Mouse (Mus musculus): ENCODE results near the gene Rapgef4. TPM values are rescaled to one million over a fixed set of nuclear protein-coding genes. Genes with fewer than 3 reads are reported as not detected.
A peak's percentile ranks its signal among the peaks of the same experiment; 100 is the strongest.

The Rapgef4 gene
- total RNA-seq, 2 experiments from 2014 or later = 389 to 433 TPM

DNA sequence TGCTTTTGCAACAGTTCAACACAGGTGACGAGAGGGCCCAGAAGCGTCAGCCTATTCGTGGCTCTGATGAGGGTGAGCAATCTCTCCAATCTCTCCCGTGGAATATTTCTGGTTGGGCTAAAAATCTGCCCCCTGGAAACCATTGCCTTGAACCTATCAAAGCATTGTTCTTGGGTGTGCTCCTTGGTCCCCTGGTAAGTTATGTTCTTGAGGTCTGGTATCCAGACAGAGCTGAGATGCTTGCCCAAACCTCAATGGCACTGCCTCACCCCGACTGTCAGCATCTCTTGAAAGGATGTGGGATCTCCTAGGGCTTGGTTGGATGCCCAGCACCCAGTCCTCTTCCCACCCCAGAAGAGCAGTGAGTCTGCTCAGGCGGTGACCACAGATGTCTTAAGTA lies 245.0 kb downstream of the Rapgef4 start:
- no peak for DNase-seq (ENCODE audit: low spot score in 2 of 2)

DNA sequence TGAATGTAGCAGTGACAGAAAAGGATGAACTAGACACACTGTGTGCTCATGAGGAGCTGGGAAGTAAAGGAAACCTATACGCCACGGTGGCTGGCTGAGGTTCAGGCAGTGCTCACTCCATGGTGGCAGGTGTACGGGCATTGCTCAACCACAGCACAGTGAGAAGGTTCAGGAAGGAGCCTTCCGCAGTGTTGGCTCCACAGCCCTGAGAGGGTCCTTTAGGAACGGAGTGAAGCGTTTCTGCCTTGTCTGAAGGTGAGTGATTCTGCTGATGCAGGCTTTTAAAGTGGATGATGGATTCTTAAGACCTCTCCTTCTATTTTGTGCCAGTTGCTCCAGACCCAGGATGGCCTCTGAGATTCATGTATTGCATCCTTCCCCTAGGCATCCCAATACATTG lies 246.4 kb downstream of the Rapgef4 start:
- no peak for DNase-seq (ENCODE audit: low spot score in 2 of 2)

DNA sequence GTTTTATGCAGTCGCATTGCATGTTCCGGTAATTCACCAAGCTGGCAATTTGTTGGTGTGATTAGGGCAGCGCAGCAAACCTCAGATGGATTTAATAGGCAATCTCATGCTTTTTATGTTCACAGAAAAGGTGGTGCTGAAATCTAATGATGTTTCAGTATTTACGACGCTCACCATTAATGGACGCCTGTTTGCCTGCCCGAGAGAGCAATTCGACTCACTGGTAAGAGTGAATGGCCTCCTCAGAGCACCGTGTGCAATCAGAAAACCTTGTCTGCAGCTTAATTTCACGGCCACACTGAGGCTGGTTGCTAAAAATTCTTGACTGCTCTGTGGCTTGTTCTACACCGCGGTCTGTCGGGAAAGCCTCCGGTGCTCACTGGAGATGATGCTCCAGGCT lies 247.8 kb downstream of the Rapgef4 start:
- no peak for DNase-seq (ENCODE audit: low spot score in 2 of 2)

DNA sequence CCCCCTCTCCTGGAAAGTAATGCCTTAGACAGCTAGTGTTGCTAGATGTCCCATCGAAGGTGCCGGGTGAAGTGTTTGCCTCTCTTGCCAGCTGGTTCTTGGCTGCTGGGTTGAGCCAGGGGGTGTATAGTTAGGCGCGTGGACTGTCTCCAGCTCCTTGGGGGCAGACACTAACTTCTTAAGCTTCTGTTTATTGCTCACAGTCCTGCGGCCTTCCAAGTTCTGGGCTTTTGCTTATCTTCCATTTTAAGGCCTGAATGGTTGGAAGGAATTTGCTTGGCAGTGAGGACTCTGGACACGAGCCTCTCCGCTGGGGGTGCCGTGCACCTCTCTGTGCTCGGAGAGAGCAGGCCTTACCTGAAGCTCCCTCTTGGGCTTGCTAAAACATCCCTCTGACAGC lies 249.5 kb downstream of the Rapgef4 start:
- DNase-seq (ENCODE audit: low spot score in 2 of 2) = no peak

DNA sequence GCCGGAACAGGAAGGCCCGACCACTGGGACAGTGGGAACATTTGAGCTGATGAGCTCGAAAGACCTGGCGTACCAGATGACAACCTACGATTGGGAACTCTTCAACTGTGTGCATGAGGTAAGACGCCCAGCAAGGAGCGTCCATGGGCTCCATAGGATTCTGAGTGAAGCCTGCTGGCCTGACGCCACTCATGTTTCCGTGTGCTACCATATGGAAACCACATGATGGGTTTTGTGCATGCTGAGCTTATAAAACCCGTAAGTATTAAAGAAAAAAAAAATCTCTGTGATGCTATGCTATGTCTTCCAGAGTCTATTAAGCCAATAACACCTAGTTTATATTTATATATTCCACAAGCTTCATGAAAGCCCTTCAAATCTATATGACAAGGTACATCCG lies 253.0 kb downstream of the Rapgef4 start:
- no peak for DNase-seq (ENCODE audit: low spot score in 2 of 2)

DNA sequence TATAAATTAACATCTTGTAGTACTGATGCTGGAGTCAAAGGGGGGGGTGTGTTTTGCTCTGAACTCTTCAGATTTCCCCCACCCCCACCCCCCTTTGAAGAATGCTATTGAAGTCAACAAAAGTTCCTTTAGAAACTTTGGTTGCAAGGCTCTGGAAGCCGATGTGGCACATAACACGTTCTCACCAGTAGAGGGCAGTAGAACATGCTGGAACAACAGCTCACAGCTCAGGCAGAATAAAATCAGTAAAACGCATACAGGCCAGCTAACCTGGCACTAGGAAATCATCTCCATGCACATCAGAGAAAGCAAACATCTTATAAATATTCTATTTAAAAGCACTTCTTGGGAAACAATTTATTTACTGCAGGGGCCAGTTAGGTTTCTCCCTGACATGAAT lies 253.9 kb downstream of the Rapgef4 start:
- peak; percentile 59 to 90 for DNase-seq (ENCODE audit: low spot score in 2 of 2)

DNA sequence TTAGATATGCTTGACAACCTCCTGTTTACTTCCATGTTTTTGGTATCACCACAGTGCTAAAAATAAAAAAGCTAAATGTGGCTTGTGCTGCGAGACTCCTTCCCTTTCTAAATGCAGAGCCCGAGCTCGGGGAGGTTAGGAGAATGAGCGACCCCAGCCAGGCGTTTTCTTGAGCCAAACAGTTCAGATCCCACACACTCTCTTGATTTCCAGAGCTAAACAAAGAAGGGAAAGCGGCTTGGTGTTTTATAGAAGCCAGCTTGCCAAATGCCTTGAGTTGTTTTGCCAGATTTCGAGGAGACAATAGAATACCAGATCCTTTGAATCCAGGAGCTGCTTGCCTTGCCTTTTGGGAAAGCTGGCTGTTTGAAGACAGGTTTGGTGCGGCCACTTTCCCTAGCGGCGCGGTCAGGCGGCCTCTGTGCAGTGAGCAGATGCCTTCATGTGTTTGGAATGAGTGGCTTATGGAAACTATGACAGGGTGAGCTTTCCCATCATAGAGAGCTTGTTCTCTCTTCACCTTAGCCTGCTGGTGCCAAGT lies 254.4 kb downstream of the Rapgef4 start:
- peak in 1 of 2 experiments; percentile 29 for DNase-seq (ENCODE audit: low spot score in 2 of 2)

DNA sequence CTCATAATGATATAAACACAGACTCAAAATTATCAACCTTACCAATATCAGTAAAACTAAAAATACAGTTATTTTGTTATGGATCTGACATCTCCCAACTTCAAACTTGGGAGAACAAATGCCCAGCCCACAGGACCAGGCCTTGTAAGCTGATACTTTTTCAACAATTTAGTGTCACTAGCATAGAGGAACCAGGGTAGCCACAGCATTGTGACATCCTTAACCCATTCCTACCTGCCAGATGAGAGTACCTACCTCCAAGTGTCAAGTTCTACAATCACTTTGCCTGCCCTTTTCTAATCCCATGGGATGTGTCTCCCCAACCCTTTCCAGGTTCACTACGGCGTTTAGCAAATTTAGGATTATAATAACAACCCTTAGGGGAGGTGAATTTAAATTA lies 257.4 kb downstream of the Rapgef4 start:
- DNase-seq (ENCODE audit: low spot score in 2 of 2) = no peak

DNA sequence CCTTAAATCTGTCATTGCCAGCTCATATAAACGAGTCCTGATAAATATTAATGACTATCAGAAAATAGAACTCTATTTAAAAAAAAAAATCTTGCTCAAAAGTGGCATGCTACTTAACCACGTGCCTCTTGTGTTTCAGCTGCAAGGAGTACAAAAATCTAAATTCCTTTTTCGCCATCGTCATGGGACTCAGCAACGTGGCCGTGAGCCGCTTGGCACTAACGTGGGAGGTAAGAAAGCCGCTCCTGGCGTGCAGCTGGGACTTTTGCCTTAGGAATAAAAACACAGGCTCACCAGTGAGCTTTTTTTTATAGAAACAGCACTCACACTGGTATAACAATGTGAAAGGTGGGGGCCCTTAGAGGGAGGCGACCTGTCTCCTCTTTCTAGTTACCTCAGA lies 257.9 kb downstream of the Rapgef4 start:
- peak in 1 of 2 experiments; percentile 41 for DNase-seq (ENCODE audit: low spot score in 2 of 2)

DNA sequence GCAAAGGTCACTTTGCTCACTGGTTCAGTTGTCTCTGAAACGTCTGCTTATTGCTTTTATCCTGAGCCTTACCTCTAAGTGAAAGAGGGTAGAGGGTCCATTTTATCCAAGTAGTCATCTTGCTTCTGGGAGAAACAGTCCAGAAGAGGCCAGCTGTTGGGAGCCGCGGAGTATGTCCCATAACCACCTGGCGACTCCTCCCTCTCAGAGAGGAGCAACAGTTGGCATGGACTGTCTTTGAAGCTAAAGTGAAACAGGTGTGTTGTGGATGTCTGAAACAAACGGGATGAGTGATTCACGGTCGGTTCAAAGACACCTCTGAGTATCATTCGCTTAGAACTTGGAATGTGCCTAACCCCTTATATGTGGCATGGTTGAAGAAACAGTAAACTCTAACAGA lies 258.4 kb downstream of the Rapgef4 start:
- no peak for DNase-seq (ENCODE audit: low spot score in 2 of 2)

DNA sequence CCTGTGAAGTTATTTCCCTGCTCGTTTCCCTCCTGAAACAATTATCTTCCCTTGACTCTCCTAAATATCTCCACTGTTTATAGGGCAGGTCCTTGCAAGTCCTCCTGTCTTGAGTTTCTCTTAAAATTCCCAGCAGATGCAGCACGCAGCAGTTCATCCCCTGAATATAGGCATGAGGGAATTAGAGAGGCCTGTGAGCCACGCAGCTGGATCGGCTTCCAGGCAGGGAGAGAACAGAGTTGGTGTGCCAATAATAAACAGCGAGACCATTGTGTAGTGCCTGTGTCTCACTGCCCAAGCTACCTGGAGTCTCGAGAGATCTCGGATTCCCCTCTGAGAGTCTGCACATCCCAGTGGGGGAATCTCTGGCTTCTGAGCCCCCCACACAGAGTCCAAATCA lies 259.0 kb downstream of the Rapgef4 start:
- no peak for DNase-seq (ENCODE audit: low spot score in 2 of 2)

DNA sequence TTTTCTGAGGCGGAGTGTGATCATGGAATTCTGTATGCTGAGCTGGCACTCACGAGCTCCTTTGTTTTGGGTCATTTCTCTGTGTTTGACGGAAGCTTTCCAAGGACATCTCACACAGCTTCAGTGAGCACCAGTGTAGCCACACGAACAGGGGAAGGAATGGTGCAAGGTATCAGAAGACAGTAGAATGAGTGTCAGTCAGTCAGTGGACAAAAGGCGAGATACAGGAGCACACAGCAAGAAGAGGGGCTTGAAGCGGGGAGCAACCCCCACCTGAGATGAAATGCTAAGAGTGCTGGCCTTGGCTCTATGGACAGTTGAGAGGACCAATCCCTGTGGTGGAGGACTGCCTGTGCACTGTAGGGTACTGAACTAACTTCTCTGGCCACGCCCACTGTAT lies 259.7 kb downstream of the Rapgef4 start:
- no peak for DNase-seq (ENCODE audit: low spot score in 2 of 2)

DNA sequence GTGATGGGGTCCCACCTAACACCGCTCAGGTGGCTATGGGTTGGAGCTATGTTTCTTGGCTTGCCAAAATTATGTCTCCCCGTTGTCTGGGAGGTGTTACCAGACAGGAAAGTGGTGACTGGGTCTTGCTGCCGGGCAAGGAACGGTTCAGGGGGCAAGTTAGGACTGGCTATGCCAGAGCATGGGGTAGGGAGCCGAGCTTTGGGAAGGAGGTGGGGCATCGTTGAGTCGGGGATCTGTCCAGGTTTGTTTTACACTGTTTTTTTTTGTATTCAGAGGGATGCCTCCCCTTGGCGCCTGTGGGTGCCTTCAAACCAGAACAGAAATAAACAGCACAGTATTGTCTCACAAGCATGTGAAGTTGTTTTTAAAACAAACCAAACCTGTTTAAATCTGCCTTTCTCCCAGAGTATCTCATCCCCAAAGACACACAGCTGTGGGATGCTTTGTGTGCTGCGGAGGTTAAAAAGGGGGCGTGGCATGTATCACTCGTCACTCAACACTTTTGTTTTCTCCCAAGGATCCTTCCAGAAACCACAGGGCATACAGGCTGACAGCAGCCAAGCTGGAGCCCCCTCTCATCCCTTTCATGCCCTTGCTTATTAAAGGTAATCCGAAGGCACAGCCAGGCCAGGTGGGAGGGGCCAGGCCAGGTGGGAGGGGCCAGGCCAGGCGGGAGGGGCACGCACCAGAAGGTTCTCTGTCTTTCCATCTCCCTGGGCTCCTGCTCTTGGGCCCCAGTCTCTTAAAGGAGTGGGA lies 260.9 kb downstream of the Rapgef4 start:
- DNase-seq (ENCODE audit: low spot score in 2 of 2) = no peak

DNA sequence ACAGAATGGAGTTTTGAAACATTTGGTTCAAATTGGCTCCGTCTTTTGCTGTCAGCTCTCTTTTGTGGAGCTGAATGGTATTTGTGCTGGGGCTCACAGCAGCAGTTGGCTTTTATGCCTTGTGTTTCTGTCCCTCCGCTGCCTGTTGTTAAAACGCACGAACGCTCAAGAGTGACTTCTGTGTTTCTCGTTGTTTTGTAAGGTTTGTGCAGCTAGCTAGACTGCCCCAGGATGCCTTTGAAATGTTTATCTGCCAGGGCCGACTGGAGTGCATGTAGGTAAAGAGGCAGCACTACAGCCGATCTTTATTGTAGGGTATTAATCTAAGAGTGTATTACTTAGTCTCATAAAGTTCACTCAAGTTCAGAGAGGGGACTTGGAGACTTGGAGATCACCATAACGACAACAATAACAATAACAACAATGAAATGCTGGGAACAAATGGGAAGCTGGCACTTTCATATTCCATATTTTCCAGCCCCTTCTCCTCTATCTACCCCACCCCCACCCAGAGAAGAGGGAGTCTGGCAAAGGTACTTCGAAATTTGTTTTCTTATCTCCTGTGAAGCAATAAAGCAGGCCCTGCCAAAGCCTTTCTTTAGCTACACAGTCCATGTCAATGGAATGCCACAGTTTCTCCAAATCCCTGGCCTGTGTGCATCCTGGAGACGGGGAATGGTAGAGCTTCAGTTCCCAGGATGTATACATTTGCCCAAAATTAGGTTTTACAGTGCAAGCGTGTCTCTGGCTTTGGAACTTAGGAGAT lies 262.1 kb downstream of the Rapgef4 start:
- DNase-seq (ENCODE audit: low spot score in 2 of 2) = no peak

DNA sequence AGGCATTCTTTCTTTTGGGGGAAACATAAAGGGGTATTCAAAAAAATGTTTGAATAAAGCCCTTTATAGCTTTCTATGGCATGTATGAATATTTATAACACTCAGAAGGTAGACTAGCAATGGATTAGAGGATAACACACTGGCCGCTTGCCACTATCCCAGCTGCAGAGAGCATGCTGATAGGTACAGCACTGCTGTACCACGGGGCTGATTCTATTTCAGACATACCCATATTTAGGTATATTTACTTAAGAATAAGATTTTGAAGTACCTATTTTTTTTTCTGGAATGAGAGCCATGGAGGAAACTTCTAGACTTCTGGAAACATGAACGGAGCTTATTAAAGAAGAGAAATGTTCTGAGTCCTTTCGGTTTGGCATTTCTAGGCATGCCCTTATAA lies 264.6 kb downstream of the Rapgef4 start:
- DNase-seq (ENCODE audit: low spot score in 2 of 2) = no peak

DNA sequence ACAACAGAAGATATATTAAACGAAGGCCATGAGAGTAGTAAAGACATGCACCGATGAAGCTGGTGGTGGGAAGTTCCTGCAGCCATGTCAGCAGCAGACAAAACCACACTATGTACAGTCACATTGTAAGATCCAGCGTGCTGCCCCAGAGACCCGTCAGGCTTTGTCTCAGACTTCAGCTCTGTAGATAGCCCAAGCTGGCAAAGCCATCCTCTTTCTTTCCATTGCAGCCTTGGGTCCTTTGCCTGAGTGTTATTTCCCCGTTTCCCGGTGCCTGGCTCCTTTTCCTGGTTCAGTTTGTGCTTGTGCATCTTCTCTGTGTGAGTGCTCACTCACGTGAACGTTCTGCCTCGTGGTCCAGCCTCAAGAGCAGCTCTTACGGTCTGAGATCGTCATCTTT lies 265.3 kb downstream of the Rapgef4 start:
- DNase-seq (ENCODE audit: low spot score in 2 of 2) = no peak

DNA sequence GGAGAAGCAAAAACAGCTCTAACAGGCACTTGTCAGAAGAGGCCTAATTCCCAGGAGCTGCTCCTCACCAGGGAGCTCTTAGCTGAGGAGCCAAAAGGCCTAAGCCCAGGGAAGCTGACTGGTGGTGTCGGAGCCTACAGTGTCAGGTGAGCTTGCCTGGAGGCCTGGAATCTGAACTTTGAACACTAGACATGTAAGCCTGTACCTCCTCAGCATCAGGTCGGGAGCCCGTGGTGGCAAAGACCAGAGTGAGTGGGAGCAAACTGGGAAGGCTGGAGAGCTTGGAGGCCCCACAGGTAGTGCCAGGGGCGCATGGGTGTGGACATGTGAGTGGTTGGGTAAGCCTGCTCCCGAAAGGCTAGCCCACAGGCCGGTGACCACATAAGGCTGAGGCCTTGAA lies 266.8 kb downstream of the Rapgef4 start:
- DNase-seq (ENCODE audit: low spot score in 2 of 2) = no peak

DNA sequence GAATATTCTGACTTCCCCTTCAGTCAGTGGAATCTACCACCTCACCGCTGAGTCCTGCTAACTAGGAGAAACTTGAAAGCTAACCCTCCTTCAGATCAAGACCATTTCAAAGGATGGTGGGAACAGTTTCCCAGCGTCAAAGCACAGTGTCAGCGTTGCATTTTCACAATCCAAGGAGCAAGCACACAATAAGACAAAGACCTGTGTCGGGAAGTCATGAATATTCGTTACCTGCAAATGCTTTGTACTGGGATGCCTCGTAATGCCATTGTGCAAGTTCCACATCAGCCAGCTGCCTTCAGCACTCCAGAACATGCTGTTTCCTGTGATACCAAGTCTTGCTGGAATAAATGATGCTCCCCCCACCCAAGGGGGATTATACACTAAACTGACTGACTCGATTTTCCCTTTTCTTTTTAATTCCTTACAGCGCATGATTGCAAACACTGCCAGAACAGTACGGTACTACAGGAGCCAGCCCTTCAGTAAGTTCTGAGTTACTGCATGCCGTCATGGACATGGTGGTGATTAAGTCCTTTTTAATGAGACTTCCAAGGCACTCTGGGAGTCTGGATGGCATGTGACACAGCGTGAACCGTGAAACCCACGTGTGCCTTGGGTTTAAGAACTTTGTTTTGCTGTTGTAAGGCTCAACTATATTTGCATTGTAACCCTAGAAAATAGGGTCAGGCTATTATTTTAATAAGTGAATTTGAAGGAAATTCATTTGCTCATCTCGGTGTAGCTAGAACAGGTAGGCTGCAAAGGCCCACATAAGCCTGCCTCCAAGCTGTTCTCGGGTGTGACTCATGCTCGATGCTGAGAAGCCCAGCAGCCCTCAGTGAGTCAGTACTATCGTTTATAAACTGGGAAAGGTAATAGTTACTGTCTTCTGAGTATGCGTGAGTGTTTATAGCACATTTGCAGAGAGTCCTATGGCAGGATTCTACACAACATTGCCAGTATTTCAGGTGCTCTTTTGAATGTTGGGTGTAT lies 271.8 kb downstream of the Rapgef4 start:
- DNase-seq (ENCODE audit: low spot score in 2 of 2) = peak in 1 of 2 experiments; percentile 27

DNA sequence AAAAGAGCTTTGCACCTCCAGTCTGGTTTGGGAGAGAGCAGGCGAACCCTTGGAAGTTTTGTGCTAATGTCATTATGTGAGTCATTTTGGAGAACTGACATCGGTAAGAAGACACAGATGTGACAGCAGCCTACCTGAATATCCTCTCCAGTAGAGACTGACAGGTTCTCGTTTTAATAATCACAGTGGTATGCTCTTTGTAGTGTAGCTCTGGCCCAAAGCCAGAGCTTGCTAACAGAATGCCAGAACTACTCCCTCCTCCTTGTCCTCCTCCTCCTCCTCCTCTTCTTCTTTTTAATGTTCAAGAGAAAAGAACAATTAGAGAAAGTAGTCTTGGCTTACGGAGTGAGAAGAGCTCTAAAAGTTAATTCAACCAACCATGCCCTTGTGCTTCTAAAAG lies 272.8 kb downstream of the Rapgef4 start:
- peak in 1 of 2 experiments; percentile 42 for DNase-seq (ENCODE audit: low spot score in 2 of 2)

DNA sequence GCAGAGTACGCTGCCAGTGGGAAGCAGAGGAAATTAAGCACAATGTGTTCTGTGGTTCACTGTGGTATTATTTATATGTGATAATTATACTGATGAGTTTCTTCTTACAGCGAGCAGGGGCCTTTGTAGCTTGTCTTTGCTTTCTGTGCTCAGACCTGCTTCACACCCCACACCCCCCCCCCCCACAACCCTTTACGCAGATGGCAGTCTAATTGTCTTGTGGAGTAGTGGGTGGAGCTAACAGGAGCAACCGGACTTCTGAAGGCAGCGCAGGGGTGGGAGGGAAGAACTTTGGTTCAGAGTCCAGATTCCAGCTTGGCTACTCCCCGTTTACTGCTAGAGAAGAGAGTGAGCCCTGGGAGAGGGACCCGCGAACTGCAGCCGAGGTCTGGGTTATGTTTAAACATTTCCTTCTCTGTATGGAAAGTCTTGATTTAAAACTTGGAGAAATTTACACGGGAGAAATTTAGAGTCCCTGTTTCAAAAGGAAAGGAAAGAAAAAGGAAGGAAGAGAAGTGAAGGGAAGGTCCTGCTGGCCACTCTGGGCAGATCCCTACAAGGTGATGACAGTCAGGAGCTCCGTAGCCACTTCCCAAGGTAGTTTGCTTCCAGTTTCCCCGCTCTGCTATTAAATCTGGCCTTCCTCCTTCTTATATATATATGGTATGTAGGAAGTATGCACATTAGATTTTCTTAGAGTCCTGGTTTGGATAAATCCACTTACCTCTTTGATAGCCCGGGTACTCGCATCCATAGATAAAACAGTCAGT lies 274.0 kb downstream of the Rapgef4 start:
- no peak for DNase-seq (ENCODE audit: low spot score in 2 of 2)

Measured in layer of hippocampus, adult 18-20 months (tissue).